In the genomic region with DNA sequence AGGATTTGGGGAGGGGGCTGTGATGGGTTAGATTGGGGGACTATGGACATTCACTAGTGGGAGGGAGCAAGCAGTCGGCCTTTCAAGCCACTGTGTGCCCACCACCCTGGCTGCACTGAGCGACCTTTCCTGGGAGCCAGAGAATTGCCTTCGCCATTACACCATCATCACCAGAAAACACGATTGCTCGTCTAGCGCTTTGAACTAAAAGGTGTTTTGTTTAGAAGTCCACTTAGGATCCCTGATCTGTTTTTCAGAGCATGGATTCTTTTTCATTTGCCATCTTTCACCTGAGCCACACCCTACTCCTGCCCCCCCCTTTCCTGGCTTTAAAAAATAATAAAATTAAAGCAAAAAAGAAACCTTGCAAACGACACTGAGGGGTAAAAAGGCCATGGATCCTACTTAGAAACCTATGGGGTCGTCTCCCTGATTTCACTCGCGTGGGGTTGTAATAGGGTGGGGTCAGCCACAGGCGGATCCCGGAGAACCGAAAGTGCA, we compare ENCODE assay signal across 8 mouse cellular contexts. TPM values are rescaled to one million over a fixed set of nuclear protein-coding genes. Genes with fewer than 3 reads are reported as not detected.
DNase-seq lines count a peak whose midpoint lies in the region; ATAC-seq and TF ChIP-seq lines count a peak whose summit lies in the region.

No protein-coding gene starts in this region.

- WGBS in spleen, adult 2 months: under 1% methylated on average over 13 of the region's 13 CpGs
- 2% methylated on average over 13 of the region's 13 CpGs for WGBS in neural tube, embryonic 12.5 days

- H3K4me3 ChIP-seq in spleen, adult 2 months (ENCODE audit: extremely low read depth, insufficient read depth, insufficient read length): peak overlapping the region; percentile 64
- peak overlapping the region; percentile 60 for H3K4me3 ChIP-seq in neural tube, embryonic 12.5 days

- TF ChIP-seq CTCF in spleen, adult 2 months (IDR thresholded peaks at IDR 0.05; ENCODE audit: extremely low read depth, insufficient read depth, insufficient read length, insufficient replicate concordance): no peak

- ATAC-seq in neural tube, embryonic 12.5 days (ENCODE audit: low FRiP score, low read depth): peak; percentile 23; the same call in 1 of the 2 replicates

- peaks cover 7% of the 10 kb centered on the region for H3K36me3 ChIP-seq in spleen, adult 2 months (ENCODE audit: control insufficient read depth, insufficient read depth, low read length)
- H3K36me3 ChIP-seq in neural tube, embryonic 12.5 days: no peaks in the 10 kb centered on the region

- DNase-seq in adrenal gland, postnatal 25 days: peak; percentile 8
- DNase-seq in adrenal gland, adult 8-10 months: no peak
- DNase-seq in spleen, adult 2 months (ENCODE audit: low read depth in 1 of 2, low spot score in 2 of 2): no peak
- DNase-seq in spleen, postnatal 14 days (ENCODE audit: low spot score in 2 of 2): no peak
- peak; percentile 30 for DNase-seq in kidney, postnatal 14 days
- DNase-seq in adrenal gland, postnatal 14 days: no peak
- DNase-seq in right cerebral cortex, adult 18-20 months: no peak

- H3K27me3 ChIP-seq in spleen, adult 2 months (ENCODE audit: control insufficient read depth, insufficient read depth, low read length): no peaks in the 10 kb centered on the region
- H3K27me3 ChIP-seq in neural tube, embryonic 12.5 days (replicated peaks): no peaks in the 10 kb centered on the region

- peaks cover 2% of the 10 kb centered on the region for H3K4me1 ChIP-seq in spleen, adult 2 months (ENCODE audit: control insufficient read depth, insufficient read depth, insufficient read length)
- H3K4me1 ChIP-seq in neural tube, embryonic 12.5 days: peaks cover 34% of the 10 kb centered on the region

- H3K4me2 ChIP-seq in neural tube, embryonic 12.5 days (replicated peaks): peak overlapping the region; percentile 92

- H3K9me3 ChIP-seq in neural tube, embryonic 12.5 days: no peaks in the 10 kb centered on the region

- H3K9ac ChIP-seq in neural tube, embryonic 12.5 days: peak overlapping the region; percentile 81

- no peak for TF ChIP-seq POLR2A in spleen, adult 2 months (IDR thresholded peaks at IDR 0.05; ENCODE audit: low read depth, low read length)

- H3K27ac ChIP-seq in spleen, adult 2 months (ENCODE audit: insufficient read depth, low read length): peak overlapping the region; percentile 97
- H3K27ac ChIP-seq in neural tube, embryonic 12.5 days: peak overlapping the region; percentile 91

RNA-seq across cellular contexts. Expression of gene Cdkn1b, which starts 7.4 kb away (rescaled TPM):
- total RNA-seq in adrenal gland, postnatal 25 days (2021): 52.2 and 89.9 TPM in 2 replicates
- total RNA-seq in adrenal gland, adult 8-10 months (2022): 10 to 100 TPM; 32.9 to 44.0 (median 37.1) TPM
- 30.3 and 35.3 TPM in 2 replicates for polyA plus RNA-seq in spleen, adult 2 months (2012; rRNA removed)
- 21.0 and 24.8 TPM in 2 replicates for polyA plus RNA-seq in neural tube, embryonic 12.5 days (2016; fragmentation: Nextera tagmentation; extraction: Ambion mirVana)
- total RNA-seq in adrenal gland, postnatal 14 days (2021): 42.8 and 48.0 TPM in 2 replicates

RNA-seq across cellular contexts. Expression of gene Gpr19, which starts 29.3 kb away (rescaled TPM):
- 8.9 and 11.3 TPM in 2 replicates for total RNA-seq in adrenal gland, postnatal 25 days (2021)
- total RNA-seq in adrenal gland, adult 8-10 months (2022): 1 to 10 TPM; 7.1 to 9.8 (median 7.9) TPM
- polyA plus RNA-seq in spleen, adult 2 months (2012; rRNA removed): 6.4 and 7.0 TPM in 2 replicates
- polyA plus RNA-seq in neural tube, embryonic 12.5 days (2016; fragmentation: Nextera tagmentation; extraction: Ambion mirVana): 33.2 and 35.7 TPM in 2 replicates
- total RNA-seq in adrenal gland, postnatal 14 days (2021): 10.0 and 11.8 TPM in 2 replicates

RNA-seq across cellular contexts. Expression of gene Apold1, which starts 53.9 kb away (rescaled TPM):
- 3.6 and 4.8 TPM in 2 replicates for total RNA-seq in adrenal gland, postnatal 25 days (2021)
- total RNA-seq in adrenal gland, adult 8-10 months (2022): 1 to 10 TPM; 1.8 to 8.8 (median 2.2) TPM
- 1.1 TPM in 2 replicates for polyA plus RNA-seq in spleen, adult 2 months (2012; rRNA removed)
- 4.7 and 4.9 TPM in 2 replicates for polyA plus RNA-seq in neural tube, embryonic 12.5 days (2016; fragmentation: Nextera tagmentation; extraction: Ambion mirVana)
- 12.0 and 18.0 TPM in 2 replicates for total RNA-seq in adrenal gland, postnatal 14 days (2021)

Comparison
In these comparisons a context has a peak if more than half of its experiments do, and no peak if none do; other contexts are left out.
1. DNase-seq: peak in adrenal gland, postnatal 25 days (single experiment) and kidney, postnatal 14 days (single experiment); none in adrenal gland, adult 8-10 months (single experiment), spleen, adult 2 months (0 of 2), spleen, postnatal 14 days (0 of 2), adrenal gland, postnatal 14 days (single experiment) and right cerebral cortex, adult 18-20 months (single experiment).